Mouse (Mus musculus) olfactory bulb, adult 2 months (tissue): Measurements from ENCODE around the gene Ttc21a.

Experiments used
- CTCF ChIP-seq: fragments of 200-500 bp; IDR thresholded peaks from 2 replicates; pipeline ENCODE4 v1.5.1; 2012; ENCODE audit warnings: low read depth, mild to moderate bottlenecking, low read length, moderate library complexity; ENCODE audit not compliant: insufficient read depth
- POLR2A ChIP-seq: fragments of 200-500 bp; IDR thresholded peaks from 2 replicates; pipeline ENCODE4 v1.6.1; 2012; ENCODE audit warnings: mild to moderate bottlenecking, low read depth, low read length, moderate library complexity; ENCODE audit not compliant: insufficient read depth

- TF ChIP-seq CTCF (no peak), POLR2A (no peak)
These were observed 37.2 kb downstream of the Ttc21a start for GRCm38 (mm10) chr9:119974609-119975008.
